Mouse (Mus musculus): Measurements from ENCODE around the gene Anp32e.
"Not testable (repeated sequence)": the region's sequence is repeated elsewhere in the genome, so short reads cannot be mapped to it uniquely, and the experiment has no call there.

Gene Anp32e

GRCm38 (mm10) chr3:95928658-95929503 lies at the start of gene Anp32e:
TSS of gene Anp32e (plus strand) at chr3:95929246.
- peak; percentile 99 for DNase-seq

GRCm38 (mm10) chr3:95881979-95882815 lies 46.8 kb upstream of the Anp32e start, which contains the start of gene Ciart:
TSS of gene Ciart (minus strand) at chr3:95882251.
- DNase-seq = peak; percentile 99

- peak; percentile 77 for DNase-seq
Observed at GRCm38 (mm10) chr3:95882816-95883425, 46.1 kb upstream of the Anp32e start.

GRCm38 (mm10) chr3:95884400-95884799 lies 44.6 kb upstream of the Anp32e start:
- no peak for DNase-seq

- no peak for DNase-seq
Observed at GRCm38 (mm10) chr3:95887596-95887995, 41.5 kb upstream of the Anp32e start.

GRCm38 (mm10) chr3:95889664-95890063 lies 39.4 kb upstream of the Anp32e start:
- no peak for DNase-seq

- no peak for DNase-seq
Observed at GRCm38 (mm10) chr3:95891211-95892065, 37.6 kb upstream of the Anp32e start, which contains the start of gene BC028528. TSS of gene BC028528 (minus strand) at chr3:95892005.

- no peak for DNase-seq
Observed at GRCm38 (mm10) chr3:95892066-95893052, 36.7 kb upstream of the Anp32e start.

- DNase-seq = no peak
Observed at GRCm38 (mm10) chr3:95893126-95893525, 35.9 kb upstream of the Anp32e start.

GRCm38 (mm10) chr3:95893606-95894316 lies 35.3 kb upstream of the Anp32e start, which contains the start of gene Aph1a:
TSS of gene Aph1a (plus strand) at chr3:95893969.
- DNase-seq = peak; percentile 99

GRCm38 (mm10) chr3:95894317-95895160 lies 34.5 kb upstream of the Anp32e start:
- peak; percentile 77 for DNase-seq

- not testable (repeated sequence) for DNase-seq
Observed at GRCm38 (mm10) chr3:95895501-95895900, 33.5 kb upstream of the Anp32e start.

GRCm38 (mm10) chr3:95899800-95900524 lies 29.1 kb upstream of the Anp32e start:
- no peak for DNase-seq

- DNase-seq = no peak
Observed at GRCm38 (mm10) chr3:95901616-95902372, 27.3 kb upstream of the Anp32e start.

- no peak for DNase-seq
Observed at GRCm38 (mm10) chr3:95902373-95902625, 26.7 kb upstream of the Anp32e start.

GRCm38 (mm10) chr3:95902643-95903042 lies 26.4 kb upstream of the Anp32e start:
- no peak for DNase-seq

- DNase-seq = no peak
Observed at GRCm38 (mm10) chr3:95903753-95904502, 25.1 kb upstream of the Anp32e start.
